Mouse (Mus musculus) forebrain, embryonic 11.5 days (tissue): ENCODE results near the gene Gstt4. TPM values are rescaled to one million over a fixed set of nuclear protein-coding genes. Genes with fewer than 3 reads are reported as not detected.
"Not testable (repeated sequence)": the region's sequence is repeated elsewhere in the genome, so short reads cannot be mapped to it uniquely, and the experiment has no call there.

Experiments
- ATAC-seq: fragments of 200-750 bp; cut with Nextera tagmentation; replicated peaks from 2 replicates; pipeline ENCODE4 v1.8.0; 2017; ENCODE audit warnings: moderate TSS enrichment; ENCODE audit not compliant: low FRiP score
- DNase-seq: peaks from one replicate; pipeline ENCODE4 v3.0.0-alpha.2; 2017; ENCODE audit warnings: low spot score
- H3K27ac ChIP-seq: fragments of 300-500 bp; sonication (generic); 2 replicates; pipeline ENCODE4 v1.5.1; 2014; ENCODE audit warnings: low read depth, low read length
- H3K27me3 ChIP-seq: fragments of 300-500 bp; sonication (generic); 2 replicates; pipeline ENCODE4 v1.6.1; 2014; ENCODE audit warnings: mild to moderate bottlenecking, low read length, mixed read lengths; ENCODE audit not compliant: control insufficient read depth, insufficient read depth
- H3K36me3 ChIP-seq: fragments of 300-500 bp; sonication (generic); 2 replicates; pipeline ENCODE4 v1.6.1; 2014; ENCODE audit warnings: mild to moderate bottlenecking, low read length, moderate library complexity, mixed read lengths; ENCODE audit not compliant: control insufficient read depth, insufficient read depth
- H3K4me1 ChIP-seq: fragments of 300-500 bp; sonication (generic); replicated peaks from 2 replicates; pipeline ENCODE4 v1.6.1; 2014; ENCODE audit warnings: low read length, mixed read lengths; ENCODE audit not compliant: control insufficient read depth, insufficient read depth
- H3K4me2 ChIP-seq: fragments of 300-500 bp; sonication (generic); 2 replicates; pipeline ENCODE4 v1.6.1; 2014; ENCODE audit warnings: low read depth, mild to moderate bottlenecking, low read length, moderate library complexity, mixed read lengths; ENCODE audit not compliant: severe bottlenecking
- H3K4me3 ChIP-seq: fragments of 300-500 bp; sonication (generic); 2 replicates; pipeline ENCODE4 v1.5.1; 2014; ENCODE audit warnings: low read depth, low read length
- H3K9ac ChIP-seq: fragments of 300-500 bp; sonication (generic); 2 replicates; pipeline ENCODE4 v1.6.1; 2014; ENCODE audit warnings: low read length
- H3K9me3 ChIP-seq: fragments of 300-500 bp; sonication (generic); 2 replicates; pipeline ENCODE4 v1.6.1; 2016; ENCODE audit warnings: low read length, mixed read lengths; ENCODE audit not compliant: control insufficient read depth
- WGBS: fragments of 180-500 bp; shearing (Covaris S2); extraction: QIAGEN DNeasy Blood & Tissue Kit; methylation state at CpG from one replicate; pipeline ENCODE4 v1.1.7; 2014; 5-methylcytosine and 5-hydroxymethylcytosine counted together
- polyA plus RNA-seq: library from polyadenylated mRNA; unstranded; fragments of >200 nt; fragmentation: Nextera tagmentation; extraction: Ambion mirVana; gene quantifications from 2 replicates; pipeline ENCODE4 v1.2.1, GENCODE M21; 2014

Gene Gstt4
- polyA plus RNA-seq, 1 experiment from 2014 or later = not detected

DNA sequence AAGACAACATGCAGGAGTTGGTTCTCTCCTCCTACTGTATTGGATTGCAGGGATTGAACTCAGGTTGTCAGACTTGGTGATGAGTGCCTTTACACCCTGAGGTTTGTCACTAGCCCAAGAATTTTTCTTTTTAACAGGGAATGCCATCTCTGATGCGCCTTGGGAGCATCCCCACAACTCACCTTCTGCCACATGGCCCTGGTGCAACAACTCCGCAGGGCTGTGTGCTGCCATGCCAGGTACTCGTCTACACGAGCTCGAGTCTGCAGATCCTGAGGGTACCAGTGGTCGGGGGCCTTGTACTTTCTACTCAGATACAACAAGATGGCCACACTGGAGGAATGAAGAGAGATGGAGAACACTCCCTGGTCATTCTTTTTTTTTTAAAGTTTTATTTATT lies 45.8 kb downstream of the Gstt4 start:
- DNase-seq (no peak), ATAC-seq (no peak)
- 88% methylated on average over 6 of the region's 6 CpGs for WGBS
- Histone ChIP-seq H3K4me1 (peaks cover 13% of the 10 kb centered on the region; the same call in 1 of the 2 replicates), H3K27me3 (peaks cover 6% of the 10 kb centered on the region), H3K4me2 (no peak overlapping the region), H3K9me3 (no peaks in the 10 kb centered on the region), H3K36me3 (no peaks in the 10 kb centered on the region; the same call in 1 of the 2 replicates), H3K9ac (no peak overlapping the region), H3K27ac (no peak overlapping the region), H3K4me3 (no peak overlapping the region)

DNA sequence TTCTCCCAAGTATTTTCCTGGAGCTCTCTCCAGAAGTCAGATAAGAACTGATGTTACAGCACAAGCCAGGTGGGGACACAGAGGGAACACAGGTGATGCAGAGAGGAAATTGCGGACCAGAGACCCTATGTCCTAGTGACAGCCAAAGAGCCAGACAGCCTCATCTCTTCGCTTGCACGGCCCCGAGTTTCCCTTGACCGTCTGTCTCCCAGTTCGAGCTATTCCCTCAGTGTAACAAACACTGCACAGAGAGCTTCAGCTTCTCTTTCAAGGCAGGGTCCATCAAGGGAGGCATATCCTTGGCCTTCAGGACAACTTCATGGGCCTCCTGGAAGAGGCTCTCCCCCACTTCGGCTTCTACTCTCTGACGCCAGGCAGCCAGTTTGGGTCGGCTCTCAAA lies 47.8 kb downstream of the Gstt4 start:
- no peak overlapping the region for H3K27ac ChIP-seq
- no peak overlapping the region for H3K4me3 ChIP-seq
- no peak overlapping the region for H3K4me2 ChIP-seq
- ATAC-seq (no peak), DNase-seq (no peak)
- 88% methylated on average over 9 of the region's 9 CpGs for WGBS
- peaks cover under 1% of the 10 kb centered on the region for H3K27me3 ChIP-seq
- no peaks in the 10 kb centered on the region for H3K9me3 ChIP-seq
- no peak overlapping the region for H3K9ac ChIP-seq
- peaks cover 3% of the 10 kb centered on the region; the same call in 1 of the 2 replicates for H3K4me1 ChIP-seq
- H3K36me3 ChIP-seq = no peaks in the 10 kb centered on the region; the same call in 1 of the 2 replicates

DNA sequence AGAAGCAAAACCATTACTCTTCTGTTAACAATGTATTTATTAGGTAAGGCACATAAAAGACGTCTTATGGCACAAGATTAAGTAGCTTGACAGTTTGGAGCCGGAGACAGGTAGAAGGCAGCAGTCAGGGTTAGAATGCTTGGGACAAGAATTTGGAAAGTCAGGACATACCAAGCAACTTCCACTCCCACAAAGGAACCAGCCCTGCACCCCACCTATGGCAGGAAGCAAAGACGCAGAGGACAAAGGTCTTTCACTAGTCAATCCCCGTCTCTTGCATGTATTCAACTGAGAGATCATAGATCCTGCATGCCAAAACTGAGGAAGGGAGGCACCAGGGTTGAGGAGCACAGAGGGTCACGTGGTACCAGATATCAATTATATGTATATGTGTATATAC lies 48.2 kb downstream of the Gstt4 start:
- H3K4me1 ChIP-seq = peaks cover 3% of the 10 kb centered on the region; the same call in 1 of the 2 replicates
- H3K27ac ChIP-seq = no peak overlapping the region
- no peaks in the 10 kb centered on the region; the same call in 1 of the 2 replicates for H3K36me3 ChIP-seq
- no peak overlapping the region for H3K4me2 ChIP-seq
- H3K9me3 ChIP-seq = no peaks in the 10 kb centered on the region
- DNase-seq (no peak), ATAC-seq (no peak)
- 93% methylated on average over 5 of the region's 5 CpGs for WGBS
- H3K27me3 ChIP-seq = no peaks in the 10 kb centered on the region
- no peak overlapping the region for H3K4me3 ChIP-seq
- no peak overlapping the region for H3K9ac ChIP-seq

DNA sequence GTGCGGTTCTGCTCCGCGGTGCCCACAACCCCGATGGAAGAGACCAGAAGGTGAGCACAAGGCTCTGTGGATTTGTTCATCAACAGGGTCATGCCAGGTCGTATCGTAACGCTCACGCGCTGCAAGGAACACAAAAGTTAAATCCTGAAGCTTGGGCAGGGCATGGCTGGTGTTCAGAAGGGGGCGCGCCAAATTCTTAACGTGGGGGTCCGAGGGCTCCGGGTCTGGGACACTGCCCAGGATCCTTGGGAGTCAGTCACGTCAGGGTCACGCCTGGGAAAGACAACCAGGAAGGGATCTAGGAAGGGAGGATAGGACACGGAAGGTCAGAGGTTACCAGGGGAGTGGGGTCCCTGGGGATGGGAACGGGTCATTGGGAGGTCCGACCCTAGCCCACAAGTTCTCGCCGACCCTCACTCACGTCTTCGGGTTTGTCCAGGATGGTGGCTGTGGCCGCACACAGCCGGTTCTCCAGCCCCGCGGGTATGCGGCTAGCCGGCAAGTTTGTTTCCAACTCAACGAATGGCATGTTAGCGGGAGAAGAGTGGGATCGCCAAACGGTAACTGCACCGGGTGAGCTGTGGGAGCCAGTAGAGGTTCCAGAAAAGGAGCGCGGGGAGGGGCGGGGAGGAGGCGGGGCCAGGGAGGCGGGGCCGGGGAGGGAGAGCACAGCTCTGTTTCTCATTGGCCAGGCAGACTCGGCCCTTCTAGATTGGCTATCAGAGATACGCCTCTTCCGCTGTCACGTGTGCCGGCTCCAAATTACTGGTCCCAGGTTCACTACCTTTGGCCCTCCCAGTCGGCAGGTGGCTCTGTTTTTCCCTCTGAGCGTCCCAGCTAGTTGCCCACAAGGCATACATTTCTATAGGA lies 49.3 kb downstream of the Gstt4 start, which contains the start of gene Ddt:
Gene Ddt (minus strand): TSS at position 620 of the 870 bp plus-strand sequence.
- no peaks in the 10 kb centered on the region for H3K27me3 ChIP-seq
- H3K4me3 ChIP-seq = peak within 1 kb of the TSS; percentile 63
- ATAC-seq (peak; percentile 97), DNase-seq (peak; percentile 95)
- peak within 1 kb of the TSS; percentile 93 for H3K4me2 ChIP-seq
- H3K36me3 ChIP-seq = no peaks in the 10 kb centered on the region; the same call in 1 of the 2 replicates
- H3K4me1 ChIP-seq = peaks cover 3% of the 10 kb centered on the region; the same call in 1 of the 2 replicates
- peak within 1 kb of the TSS; percentile 69 for H3K9ac ChIP-seq
- no peak within 1 kb of the TSS for H3K27ac ChIP-seq
- H3K9me3 ChIP-seq = no peaks in the 10 kb centered on the region
- under 1% methylated on average over 47 of the region's 47 CpGs for WGBS

DNA sequence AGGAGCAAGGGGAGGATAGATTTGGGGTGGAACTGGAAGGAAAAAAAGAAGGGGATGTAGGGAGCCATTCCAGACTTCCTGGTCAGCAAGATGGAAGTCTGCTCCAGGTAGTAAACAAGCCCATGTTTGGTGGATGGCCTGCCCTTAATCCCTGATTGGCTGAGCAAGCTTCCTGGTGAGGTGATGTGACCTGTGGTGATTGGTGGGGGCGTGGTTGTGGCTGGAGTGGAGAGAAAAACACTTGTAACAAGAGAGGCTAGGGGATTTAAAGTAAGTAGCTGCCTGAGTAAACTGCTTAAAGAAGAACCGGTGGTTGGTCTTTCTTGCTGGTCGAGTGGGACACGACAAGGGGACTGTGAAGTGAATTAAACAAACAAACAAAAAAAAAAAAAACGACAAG lies 54.6 kb downstream of the Gstt4 start:
- H3K36me3 ChIP-seq, H3K4me3 ChIP-seq, H3K9ac ChIP-seq, H3K4me2 ChIP-seq, H3K9me3 ChIP-seq, H3K27me3 ChIP-seq, H3K27ac ChIP-seq, H3K4me1 ChIP-seq, DNase-seq, ATAC-seq: not testable (repeated sequence)
- WGBS = 36% methylated on average over 5 of the region's 5 CpGs

DNA sequence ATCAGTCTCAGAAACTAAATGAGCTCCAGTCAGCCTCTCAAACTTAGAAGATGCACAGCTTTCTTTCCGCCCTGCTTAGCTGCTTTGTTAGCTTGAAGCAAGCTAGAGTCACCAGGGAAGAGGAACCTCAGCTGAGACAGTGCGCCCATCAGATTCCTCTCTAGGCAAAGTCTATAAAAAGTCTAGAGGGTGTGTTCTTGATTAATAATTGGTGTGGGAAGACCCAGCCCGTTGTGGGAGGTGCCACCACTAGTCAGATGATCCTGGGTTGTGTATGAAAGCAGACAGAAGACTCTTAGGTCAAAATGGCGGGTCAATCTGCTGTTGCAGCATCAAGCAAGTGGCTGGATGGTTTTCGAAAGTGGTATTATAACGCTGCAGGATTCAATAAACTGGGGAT lies 55.5 kb downstream of the Gstt4 start:
- Histone ChIP-seq H3K4me3 (no peak overlapping the region), H3K4me1 (peaks cover 4% of the 10 kb centered on the region; the same call in 1 of the 2 replicates), H3K9me3 (no peaks in the 10 kb centered on the region), H3K27me3 (no peaks in the 10 kb centered on the region), H3K4me2 (no peak overlapping the region), H3K36me3 (no peaks in the 10 kb centered on the region), H3K27ac (no peak overlapping the region), H3K9ac (no peak overlapping the region)
- WGBS = 89% methylated on average over 6 of the region's 6 CpGs
- no peak for ATAC-seq
- no peak for DNase-seq

Other genes with a start within 250 kb of the Gstt4 start
- gene Ggt5, start 233.2 kb downstream of the Gstt4 start, polyA plus RNA-seq = 0.67 and 1.0 TPM in 2 replicates
- gene Susd2, start 178.5 kb downstream of the Gstt4 start, polyA plus RNA-seq = 2.0 and 2.3 TPM in 2 replicates
- gene Cabin1, start 58.2 kb downstream of the Gstt4 start, polyA plus RNA-seq = 41.8 and 49.1 TPM in 2 replicates
- 81.2 and 84.3 TPM in 2 replicates for gene Ddt, start 49.1 kb downstream of the Gstt4 start, polyA plus RNA-seq
- gene Gm20441, start 41.6 kb downstream of the Gstt4 start, polyA plus RNA-seq = not detected in 2 replicates
- 1.2 and 1.6 TPM in 2 replicates for gene Gstt3, start 41.1 kb downstream of the Gstt4 start, polyA plus RNA-seq
- gene Gstt1, start 24.0 kb downstream of the Gstt4 start, polyA plus RNA-seq = 4.6 and 5.2 TPM in 2 replicates
- 6.9 and 8.8 TPM in 2 replicates for gene Gstt2, start 14.9 kb upstream of the Gstt4 start, polyA plus RNA-seq
- 2,277 and 2,481 TPM in 2 replicates for gene Mif, start 37.7 kb upstream of the Gstt4 start, polyA plus RNA-seq
- 2.3 and 3.4 TPM in 2 replicates for gene Derl3, start 70.9 kb upstream of the Gstt4 start, polyA plus RNA-seq
- 295 TPM in 2 replicates for gene Smarcb1, start 99.1 kb upstream of the Gstt4 start, polyA plus RNA-seq
- 6.6 and 7.4 TPM in 2 replicates for gene Chchd10, start 110.6 kb upstream of the Gstt4 start, polyA plus RNA-seq
- gene Mmp11, start 114.0 kb upstream of the Gstt4 start, polyA plus RNA-seq = 25.1 and 30.0 TPM in 2 replicates
- 0.39 and 0.52 TPM in 2 replicates for gene Gm867, start 118.1 kb upstream of the Gstt4 start, polyA plus RNA-seq
- gene Vpreb3, start 120.5 kb upstream of the Gstt4 start, polyA plus RNA-seq = 0.76 and 0.79 TPM in 2 replicates
- gene Gm5134, start 132.0 kb upstream of the Gstt4 start, polyA plus RNA-seq = not detected in 2 replicates
- gene Zfp280b, start 210.1 kb upstream of the Gstt4 start, polyA plus RNA-seq = 33.9 and 34.3 TPM in 2 replicates